Mouse (Mus musculus): Measurements from ENCODE around the gene Pym1.
"Not testable (repeated sequence)": the region's sequence is repeated elsewhere in the genome, so short reads cannot be mapped to it uniquely, and the experiment has no call there.

Gene Pym1

DNA sequence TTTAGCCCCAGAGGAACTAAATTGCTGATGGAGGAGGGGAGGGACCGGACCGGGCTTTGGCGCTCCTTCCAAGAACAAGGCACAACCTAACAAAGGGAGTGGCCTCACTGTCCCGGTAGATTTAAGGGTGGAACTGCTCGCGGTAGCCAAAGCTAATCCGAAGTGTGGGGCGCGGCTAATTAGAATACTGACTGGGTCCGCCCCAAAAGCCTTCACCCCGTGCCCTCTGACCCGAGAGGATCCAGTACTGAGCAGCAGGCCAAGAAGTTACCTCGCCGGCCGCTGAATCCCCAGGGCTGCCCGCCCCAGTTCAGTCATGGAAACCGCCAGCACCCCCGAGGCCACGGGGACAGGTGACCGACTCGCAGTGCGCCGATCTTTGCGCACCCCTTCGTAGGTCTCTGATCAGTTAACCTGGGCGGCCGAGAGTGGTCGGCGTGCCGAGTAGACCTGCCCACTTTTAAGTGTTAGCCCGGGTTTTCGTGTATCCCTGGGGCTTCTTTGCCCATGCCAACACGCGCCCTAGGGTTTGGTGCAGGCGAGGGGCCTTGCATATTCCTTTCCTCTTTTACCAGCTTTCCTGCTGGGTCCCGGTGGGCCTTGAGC is at the start of gene Pym1:
Gene Pym1 (plus strand): TSS at position 244 of the 606 bp plus-strand sequence.
- peak; percentile 63 for DNase-seq (ENCODE audit: low spot score)

DNA sequence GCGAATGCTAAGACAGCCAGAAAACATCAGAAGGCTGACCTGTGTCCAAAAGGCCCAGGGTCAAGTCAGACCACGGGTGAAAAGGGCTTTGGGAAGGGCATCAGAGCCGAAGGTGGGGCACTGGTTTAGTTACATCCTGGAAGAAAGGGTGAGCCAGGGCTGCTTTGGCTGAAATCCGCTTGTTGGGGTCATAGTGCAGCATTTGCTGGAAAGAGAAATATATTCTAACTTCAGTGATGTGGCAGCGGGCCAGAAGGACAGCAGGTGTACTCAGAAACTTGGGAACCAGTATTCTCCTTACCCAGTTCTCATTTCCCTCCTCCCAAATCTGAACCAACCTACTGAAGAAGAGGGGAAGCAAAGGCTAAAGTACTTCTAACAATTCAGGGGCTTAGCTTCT is 48.7 kb upstream of the Pym1 start:
- no peak for DNase-seq (ENCODE audit: low spot score)

DNA sequence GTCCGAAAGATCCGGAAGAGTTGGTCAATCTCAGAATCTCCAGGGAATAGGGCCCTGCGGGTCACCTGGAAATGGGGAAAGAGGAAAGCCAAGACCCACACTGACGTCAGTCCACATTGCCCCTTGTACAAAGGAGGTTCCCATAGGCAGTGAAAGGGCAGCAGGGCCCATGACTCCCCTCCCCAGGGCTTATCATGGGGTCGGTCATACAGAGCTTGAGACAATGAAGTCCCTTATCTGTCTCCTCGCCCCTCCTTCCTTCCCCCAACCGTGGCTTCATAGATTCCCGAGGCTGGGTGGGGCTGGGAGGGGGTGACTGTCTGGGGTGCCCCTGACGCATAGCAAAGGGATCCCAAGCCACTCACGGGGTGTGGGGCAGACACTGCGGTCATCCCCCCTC is 48.1 kb upstream of the Pym1 start:
- no peak for DNase-seq (ENCODE audit: low spot score)

DNA sequence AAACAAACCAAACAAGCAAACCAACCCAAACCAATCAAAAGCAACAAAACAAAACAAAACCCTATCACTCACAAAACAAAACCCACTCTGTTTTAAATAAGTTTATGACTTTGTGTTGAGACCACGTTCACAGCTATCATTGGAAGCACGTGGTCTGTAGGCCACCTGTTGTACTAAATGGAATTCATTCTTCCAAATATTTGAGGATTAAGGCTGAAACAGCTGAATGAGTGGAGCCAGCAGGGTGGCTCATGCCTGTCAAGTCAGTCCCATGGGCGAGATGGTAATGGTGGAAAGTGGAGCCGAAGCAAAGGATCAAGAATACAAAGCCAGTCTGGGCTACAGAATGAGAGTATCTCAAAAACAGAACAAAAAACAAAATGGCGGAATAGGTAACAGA is 47.0 kb upstream of the Pym1 start:
- no peak for DNase-seq (ENCODE audit: low spot score)

DNA sequence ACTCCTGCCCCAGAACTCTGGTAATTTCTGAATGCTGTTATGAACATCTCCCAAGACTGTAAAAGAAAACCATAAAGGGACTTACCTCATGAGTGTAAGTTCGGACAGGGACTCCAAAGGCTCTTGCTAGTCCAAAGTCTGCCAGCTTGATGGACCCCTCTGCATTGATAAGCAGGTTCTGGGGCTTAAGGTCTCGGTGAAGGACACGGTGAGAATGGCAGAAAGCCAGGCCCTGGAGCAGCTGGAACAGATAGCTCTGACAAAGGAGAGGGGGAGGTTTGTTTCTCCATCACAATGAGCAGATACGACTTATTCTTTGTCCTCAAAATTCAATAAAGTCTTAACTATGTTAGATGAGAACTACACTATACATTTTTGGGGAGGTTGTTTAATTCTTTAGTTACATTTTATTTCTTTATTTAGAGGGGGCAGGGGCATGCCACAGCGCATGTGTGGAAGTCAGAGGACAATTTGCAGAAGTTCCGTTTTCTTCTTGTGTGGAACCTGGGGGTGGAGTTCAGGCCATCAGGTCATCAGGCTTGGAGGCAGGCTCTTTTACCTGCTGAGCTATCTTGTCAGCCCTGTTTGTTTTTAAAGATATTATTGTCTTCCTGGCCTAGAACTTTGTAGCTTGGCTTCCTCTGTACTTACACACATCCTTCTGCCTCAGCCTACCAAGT is 45.2 kb upstream of the Pym1 start:
- DNase-seq (ENCODE audit: low spot score): no peak

DNA sequence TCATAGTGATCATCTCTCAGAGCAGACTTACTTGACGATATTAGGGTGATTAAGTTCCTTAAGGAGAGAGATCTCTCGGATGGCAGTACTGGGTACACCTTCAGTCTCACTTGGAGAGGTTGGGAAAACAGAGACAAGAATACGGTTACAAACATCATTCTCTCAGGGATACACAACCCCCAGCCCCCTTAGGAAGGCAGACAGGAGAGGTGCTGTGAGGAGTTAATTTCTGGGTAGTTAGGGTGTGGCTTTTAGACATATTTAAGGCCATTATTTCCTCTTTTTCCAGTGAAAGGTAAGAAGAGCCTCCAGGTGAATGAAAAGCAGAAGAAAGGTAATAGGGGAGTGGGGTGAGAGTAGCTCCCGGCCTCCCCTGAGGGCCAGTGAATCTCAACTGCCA is 43.8 kb upstream of the Pym1 start, which contains the start of gene Pmel:
Gene Pmel (plus strand): TSS at position 301 of the 400 bp plus-strand sequence.
- DNase-seq (ENCODE audit: low spot score): no peak

DNA sequence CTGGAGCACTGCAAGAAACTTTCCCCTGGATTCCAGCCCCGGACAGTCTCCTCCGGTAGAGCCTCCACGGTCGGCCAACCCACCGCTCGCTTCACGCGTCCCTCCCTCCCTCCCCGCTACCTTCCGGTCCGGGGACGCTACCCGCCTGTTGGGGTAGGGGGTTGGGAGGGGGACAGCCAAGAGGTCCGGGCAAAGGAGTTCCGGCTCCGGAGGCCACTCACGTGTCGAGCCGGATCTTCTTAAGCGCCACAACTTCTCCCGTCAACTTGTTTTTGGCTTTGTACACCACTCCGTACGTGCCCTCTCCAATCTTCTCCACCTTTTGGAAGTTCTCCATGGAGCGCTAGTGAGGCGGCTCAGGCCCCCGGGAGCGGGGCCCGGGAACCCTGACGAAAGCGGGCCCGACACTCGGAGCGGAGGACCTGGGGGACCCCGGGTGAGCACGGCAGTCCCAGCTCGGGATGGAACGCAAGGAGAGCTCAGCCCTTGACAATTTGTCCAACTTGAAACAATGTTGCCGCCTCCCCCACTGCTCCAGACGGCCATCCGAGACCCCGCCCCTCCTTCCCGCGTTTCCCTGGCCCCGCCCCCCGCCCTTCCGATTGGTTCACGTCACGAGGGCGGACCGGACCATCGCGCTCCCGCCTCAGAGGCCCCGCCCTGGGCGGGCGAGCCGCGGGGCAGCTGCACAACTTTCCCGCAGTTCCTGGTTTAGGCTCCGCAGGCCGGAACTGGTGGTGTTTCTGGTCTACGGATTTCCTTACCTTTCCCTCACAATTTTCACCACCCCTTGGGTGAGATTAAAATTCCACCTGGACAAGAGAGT is 43.0 kb upstream of the Pym1 start, which contains the start of gene Cdk2:
Gene Cdk2 (minus strand): TSS at position 541 of the 826 bp plus-strand sequence.
- DNase-seq (ENCODE audit: low spot score): peak; percentile 94

DNA sequence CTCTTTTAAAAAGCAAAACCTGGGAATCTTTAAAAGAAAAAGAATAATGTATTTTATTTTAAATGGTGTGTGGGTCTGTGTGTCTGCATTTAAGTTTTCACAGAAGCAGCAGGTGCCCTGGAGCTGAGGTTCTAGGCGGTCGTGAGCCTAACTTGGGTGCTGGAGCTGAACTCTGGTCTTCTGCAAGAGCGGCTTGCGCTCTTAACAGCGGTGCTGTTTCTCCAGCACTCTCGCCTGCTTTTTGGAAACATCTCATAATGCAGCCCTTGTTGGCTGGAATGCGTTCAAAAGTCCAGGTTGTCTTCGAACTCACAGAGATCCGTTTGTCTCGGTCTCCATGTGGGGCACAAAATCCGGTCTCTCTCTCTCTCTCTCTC is 42.4 kb upstream of the Pym1 start:
- peak; percentile 35 for DNase-seq (ENCODE audit: low spot score)

DNA sequence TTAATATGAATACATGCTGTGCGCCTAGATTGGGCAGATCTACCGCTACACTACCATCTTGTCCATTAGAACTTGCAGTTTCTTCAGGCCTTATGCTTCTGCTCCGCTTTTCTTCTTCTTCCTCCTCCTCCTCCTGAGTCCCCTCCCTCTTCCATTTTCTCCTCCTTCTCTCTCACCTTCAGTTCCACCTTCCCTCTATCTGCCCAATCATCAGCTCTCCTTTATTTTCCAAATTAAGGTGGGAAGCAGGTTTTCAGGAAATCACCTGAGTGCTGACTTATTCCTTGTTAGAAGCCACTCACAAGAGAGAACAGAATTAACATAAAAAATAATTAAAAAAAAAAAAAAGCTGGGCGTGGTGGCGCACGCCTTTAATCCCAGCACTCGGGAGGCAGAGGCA is 36.4 kb upstream of the Pym1 start:
- DNase-seq (ENCODE audit: low spot score): not testable (repeated sequence)

DNA sequence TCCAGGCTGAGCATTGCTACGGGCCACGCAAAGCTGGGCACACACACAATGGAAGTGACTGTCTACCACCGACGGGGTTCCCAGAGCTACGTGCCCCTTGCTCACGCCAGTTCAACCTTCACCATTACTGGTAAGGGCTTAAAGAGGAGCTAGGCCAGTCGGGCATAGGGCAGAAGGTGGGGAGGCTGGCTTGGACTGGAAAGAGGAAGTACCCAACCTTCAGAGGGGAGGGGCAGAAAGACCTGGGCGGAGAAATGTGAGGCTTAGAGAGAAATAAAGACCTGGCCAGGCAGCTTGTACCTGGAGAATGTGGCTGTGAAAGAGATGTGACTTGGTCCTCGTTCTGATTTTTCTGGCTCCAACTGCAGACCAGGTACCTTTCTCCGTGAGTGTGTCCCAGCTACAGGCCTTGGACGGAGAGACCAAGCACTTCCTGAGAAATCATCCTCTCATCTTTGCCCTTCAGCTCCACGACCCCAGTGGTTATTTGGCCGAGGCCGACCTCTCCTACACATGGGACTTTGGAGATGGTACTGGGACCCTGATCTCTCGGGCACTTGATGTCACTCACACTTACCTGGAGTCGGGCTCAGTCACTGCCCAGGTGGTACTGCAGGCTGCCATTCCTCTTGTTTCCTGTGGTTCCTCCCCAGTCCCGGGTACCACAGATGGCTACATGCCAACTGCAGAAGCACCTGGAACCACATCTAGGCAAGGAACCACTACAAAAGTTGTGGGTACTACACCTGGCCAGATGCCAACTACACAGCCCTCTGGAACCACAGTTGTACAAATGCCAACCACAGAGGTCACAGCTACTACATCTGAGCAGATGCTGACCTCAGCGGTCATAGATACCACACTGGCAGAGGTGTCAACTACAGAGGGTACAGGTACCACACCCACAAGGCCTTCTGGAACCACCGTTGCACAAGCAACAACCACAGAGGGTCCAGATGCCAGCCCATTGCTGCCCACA is 31.8 kb upstream of the Pym1 start:
- no peak for DNase-seq (ENCODE audit: low spot score)

DNA sequence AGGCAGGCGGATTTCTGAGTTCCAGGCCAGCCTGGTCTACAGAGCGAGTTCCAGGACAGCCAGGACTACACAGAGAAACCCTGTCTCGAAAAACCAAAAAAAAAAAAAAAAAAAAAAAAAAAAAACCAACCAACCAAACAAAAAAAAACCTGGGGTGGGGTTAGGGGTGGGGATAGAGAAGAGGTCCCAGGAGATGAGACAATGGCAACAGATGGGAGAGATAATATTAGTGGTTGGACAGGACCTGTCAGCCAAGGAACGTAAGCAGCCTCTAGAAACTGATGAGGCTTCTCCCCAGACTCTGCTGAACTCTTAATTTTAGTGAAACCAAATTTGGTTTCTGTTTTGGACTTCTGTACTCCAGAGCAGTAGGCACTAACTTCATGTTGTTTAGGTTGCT is 22.2 kb upstream of the Pym1 start:
- DNase-seq (ENCODE audit: low spot score): not testable (repeated sequence)

DNA sequence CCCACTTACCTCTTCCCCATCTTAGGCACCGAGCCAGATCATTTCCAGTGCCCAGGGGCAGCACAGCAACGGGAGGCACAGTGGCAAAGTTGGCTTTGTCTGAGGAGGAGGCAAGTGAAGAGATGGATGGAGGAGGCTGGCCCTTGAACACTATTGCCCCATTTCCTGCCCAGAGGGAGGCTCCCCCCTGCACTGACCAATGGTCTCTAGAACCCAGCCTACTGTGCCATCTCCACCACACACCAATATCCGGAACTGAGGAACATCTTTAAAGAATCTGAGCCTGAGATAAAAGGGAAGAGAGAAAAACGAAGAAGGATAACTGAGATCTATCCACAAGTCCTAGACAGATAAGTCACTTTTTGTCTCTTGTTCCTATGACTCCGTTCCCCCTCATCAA is 19.6 kb upstream of the Pym1 start:
- no peak for DNase-seq (ENCODE audit: low spot score)

DNA sequence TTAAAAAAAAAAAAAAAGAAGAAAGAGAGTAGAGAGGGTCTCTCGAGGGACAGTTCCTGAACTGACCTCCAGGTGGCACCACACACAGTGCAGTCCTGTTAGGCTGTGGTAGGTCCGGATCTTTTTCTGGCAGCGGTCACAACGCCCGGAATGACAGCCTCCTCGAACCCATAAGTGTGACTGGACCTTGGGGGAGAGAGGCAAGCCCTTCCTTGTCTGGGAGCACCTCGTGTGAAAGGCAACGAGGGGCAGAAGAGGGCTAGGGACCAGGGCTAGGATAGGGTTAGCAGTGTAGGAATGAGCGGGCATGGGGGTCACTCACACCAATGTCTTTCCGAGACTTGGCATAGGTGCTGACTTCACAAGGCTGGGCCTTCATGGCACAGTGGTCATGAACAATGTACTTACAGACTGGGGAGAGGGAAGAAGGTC is 16.7 kb upstream of the Pym1 start:
- peak; percentile 92 for DNase-seq (ENCODE audit: low spot score)

DNA sequence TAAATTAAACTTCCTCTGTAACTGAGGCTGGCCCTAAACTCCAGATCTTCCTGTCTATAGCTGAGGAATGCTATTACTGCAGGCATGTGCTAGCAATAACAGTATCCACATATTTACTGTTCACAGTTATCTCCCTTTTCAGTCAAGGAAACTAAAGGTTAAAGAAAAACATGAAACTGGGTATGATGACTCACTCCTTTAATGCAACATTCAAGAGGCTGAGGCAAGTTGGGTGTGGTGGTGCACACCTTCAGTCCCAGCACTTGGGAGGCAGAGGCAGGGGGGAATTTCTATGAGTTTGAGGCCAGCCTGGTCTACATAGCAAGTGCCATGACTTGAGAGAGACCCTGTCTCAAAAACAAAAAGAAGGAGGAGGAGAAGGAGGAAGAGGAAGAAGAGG is 15.7 kb upstream of the Pym1 start:
- no peak for DNase-seq (ENCODE audit: low spot score)

DNA sequence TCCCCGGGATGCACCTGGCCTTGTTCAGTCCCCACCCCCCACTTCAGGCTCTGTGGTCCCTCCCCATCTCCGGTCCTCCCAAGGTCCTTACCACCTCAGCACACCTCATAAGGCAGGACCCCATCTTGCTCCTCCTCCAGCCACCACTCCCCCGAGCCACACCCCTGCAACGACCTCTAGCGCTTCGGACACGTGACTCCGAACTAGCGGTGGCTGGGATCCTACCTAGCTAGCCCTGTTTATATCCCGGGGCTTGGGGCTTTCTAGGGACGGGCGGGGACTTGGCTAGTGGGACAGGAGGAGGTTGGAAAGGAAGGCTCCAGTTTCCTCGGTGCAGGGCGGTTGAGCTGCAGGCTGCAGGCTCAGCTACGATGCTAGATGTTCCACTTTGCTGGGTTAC is 10.3 kb upstream of the Pym1 start:
- DNase-seq (ENCODE audit: low spot score): peak; percentile 16

DNA sequence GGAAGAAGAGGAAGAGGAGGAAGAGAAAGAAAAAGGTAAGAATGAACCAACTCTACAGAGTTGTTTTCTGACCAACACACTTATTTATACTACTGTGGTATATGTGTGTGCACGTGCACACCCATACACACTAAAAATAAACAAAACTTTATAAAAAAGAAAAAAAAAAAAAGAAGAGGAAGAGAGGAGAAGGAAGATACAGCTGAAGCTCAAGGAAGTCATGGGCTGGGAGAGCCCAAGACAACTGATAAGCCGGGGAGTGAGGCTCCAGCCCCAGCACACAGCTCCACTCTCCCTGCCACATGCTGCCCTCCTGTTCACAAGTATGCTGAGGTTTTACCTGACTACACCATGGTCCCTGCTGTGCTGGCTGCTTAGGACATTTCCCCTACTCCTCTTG is 7.4 kb upstream of the Pym1 start:
- DNase-seq (ENCODE audit: low spot score): no peak

DNA sequence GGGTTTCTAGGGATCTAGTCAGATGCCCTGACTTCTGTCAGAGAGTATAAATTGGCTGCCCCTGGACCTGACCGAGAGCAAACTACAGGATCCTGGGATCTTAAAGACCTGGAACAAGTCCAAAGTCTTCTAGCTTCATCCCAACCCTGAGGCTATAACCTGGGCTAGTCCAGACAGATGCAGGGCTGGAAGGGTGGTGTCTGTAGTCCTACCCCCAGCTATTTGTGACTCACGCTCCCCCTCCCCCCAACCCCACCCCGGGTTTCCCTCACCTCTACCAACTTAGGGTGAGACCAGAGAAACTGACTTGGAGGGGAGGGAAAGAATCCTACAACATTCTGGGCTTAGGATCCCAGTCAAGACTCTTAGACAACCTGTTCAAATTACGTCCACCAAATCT is 5.1 kb upstream of the Pym1 start:
- no peak for DNase-seq (ENCODE audit: low spot score)

DNA sequence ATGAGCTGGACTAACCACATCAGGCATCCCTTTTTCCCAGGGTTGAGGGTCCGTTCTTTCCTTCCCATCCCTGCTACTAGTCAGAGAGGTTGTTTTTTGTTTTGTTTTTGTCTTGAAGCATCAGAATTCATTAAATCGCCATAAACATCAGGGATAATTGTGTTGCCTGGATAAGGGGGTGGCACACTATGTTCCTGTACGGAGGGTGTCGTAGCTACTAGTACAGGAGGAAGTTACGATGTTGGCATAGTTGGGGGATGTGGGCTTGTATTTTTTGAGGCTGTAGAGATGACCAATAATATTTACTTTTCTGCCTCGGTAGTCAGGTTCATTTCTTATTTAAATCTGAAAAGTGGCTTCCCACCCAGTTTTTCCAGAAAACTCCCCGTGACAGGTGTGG is 4.5 kb upstream of the Pym1 start:
- DNase-seq (ENCODE audit: low spot score): no peak

DNA sequence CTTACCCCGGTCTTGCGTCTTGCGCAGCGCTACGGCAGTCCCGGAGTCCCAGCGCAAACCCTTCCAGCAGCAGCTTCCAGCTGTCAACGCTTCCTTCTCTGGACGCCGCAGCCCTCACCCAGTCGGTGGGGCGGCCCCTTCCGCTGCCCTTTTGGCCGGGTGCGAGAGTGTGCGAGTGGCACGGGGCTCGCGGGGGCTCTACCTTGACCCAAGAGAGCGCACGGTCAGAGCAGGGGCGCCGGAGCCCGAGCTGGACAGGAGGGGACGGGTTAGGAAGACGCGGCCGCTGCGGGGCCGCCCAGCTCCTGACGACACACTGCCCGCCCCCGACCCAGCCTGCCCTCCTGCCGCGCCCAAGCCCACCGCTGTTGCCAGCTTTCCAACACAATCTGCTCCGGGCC is 3.9 kb upstream of the Pym1 start:
- DNase-seq (ENCODE audit: low spot score): peak; percentile 60

DNA sequence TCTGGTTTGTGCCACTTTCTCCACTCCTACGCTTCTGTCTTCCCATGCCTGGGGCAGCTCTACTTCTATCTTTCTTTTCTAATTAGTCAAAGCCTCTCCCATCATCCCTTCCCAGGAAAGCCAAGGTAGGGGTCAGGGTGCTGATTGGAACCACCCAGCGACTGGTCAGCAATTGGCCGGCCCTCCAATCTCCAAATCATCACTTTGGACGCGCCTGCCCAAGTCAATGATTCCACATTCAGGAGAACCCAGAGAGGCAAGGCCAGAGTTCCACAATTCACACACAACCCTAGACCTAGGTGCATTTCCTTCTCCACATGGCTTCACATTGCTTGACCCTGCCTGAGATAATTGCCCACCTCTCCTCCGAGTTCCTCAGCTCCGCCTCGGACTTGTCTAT is 3.5 kb upstream of the Pym1 start:
- no peak for DNase-seq (ENCODE audit: low spot score)

DNA sequence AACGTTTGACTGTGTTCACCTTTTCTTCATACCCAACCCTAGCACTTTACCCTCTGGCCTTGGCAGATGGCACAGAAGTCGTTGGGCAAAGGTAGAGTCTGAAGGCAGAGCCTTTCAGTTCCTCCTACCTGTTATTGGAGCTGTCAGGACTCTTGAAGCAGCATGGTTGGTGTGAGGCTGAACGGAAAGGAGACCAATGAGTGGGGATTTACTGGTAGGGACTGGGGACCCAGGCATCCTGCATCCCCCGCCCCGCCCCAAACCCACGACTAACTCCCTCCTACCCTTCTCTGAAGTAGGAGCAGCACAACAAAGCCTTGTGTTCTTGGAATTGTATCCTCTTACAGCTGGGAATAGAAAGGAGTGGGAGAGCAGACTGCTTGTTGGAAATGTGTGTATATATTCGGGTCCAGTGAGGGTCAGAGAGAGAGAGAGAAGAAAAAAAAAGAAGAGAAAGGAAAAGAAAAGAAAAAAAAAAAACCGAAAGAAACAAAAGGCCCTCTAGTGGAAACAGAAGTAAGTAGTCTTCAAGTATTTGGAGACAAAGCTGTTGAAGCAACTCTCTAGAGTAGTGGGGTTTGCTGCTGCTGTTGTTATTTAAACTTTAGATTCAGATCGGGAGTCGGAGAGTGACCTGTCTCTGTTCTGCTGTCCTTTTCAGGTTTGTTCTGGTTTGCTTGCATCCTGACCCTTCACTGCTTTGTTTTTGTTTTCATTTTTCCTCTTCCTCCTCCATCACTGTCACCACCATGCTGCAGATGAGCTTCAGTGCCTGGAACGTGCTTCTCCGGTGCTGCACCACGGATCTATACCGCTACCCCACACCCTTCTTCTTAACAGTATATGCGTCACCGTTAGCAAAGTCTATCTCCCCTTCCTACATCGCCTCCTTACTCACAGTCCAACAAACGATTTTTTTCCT is 2.7 kb upstream of the Pym1 start, which contains the start of gene Dgka:
Gene Dgka (minus strand): TSS at position 176 of the 922 bp plus-strand sequence.
- DNase-seq (ENCODE audit: low spot score): peak; percentile 32

All from retina, embryonic 14.5 days (tissue).